Mouse (Mus musculus) lung, postnatal 0 days (tissue): ENCODE data around the gene Dzip1.

ENCODE experiments used
- CTCF ChIP-seq: IDR thresholded peaks from 2 replicates; pipeline ENCODE4 v1.5.1; 2016; ENCODE audit warnings: antibody characterized with exemption, mild to moderate bottlenecking
- EP300 ChIP-seq: IDR thresholded peaks from 2 replicates; pipeline ENCODE4 v1.6.1; 2016; ENCODE audit warnings: antibody characterized with exemption, mild to moderate bottlenecking, control low read depth

DNA sequence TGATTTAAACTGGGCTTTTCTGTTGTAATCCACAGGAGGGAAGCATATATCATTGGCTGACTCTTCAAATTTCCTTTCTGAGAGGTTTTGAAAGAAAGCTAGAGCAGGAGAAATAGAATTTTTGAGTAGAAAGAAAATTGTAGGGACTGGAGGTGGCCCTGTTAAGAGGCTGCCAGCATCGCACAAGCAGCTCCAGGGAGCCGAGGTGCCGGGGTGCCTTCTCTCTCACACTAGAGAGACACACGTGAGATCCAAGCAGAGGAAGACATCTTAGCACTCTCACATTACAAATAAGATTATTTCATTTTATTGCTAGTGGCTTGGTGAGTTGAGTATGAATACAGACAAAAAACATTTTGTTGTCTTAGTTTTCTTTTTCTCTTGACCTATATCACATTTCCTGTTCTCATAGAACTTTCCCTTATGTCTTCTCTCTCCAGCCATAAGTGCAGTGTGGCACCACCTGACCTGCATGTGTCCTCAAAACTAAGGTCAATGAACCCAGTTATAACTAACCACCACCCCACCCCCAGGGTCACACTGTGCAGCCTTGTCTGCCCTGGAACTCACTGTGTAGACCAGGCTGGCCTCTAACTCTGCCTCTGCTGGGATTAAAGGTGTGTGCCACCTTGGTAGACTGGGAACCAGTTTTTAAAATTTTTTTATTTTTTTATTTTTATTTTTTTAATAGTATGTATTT is 15.7 kb upstream of the Dzip1 start:
- TF ChIP-seq CTCF (no peak), EP300 (no peak)
